Mouse (Mus musculus) embryonic fibroblast, embryonic 13.5 days (primary cell): ENCODE data around the gene Serpinb11. TPM values are rescaled to one million over a fixed set of nuclear protein-coding genes. Genes with fewer than 3 reads are reported as not detected.

Experiments
- H3K27ac ChIP-seq: 2 replicates; pipeline ENCODE4 v1.5.1; 2012; ENCODE audit warnings: low read length, control low read depth, inconsistent platforms; ENCODE audit not compliant: insufficient read depth
- H3K4me1 ChIP-seq: 2 replicates; pipeline ENCODE4 v1.6.1; 2011; ENCODE audit warnings: low read length; ENCODE audit not compliant: control insufficient read depth, insufficient read depth
- H3K4me3 ChIP-seq: 2 replicates; pipeline ENCODE4 v1.5.1; 2011; ENCODE audit warnings: mild to moderate bottlenecking, control low read depth, low read length; ENCODE audit not compliant: insufficient read depth
- CTCF ChIP-seq: IDR thresholded peaks from 2 replicates; pipeline ENCODE4 v1.5.1; 2011; ENCODE audit warnings: mild to moderate bottlenecking, control low read depth, low read length, moderate library complexity, borderline replicate concordance; ENCODE audit not compliant: insufficient read depth
- POLR2A ChIP-seq: IDR thresholded peaks from 2 replicates; pipeline ENCODE4 v1.6.1; 2011; ENCODE audit warnings: low read depth, mild to moderate bottlenecking, control low read depth, low read length, moderate library complexity
- polyA plus RNA-seq: library from polyadenylated mRNA; stranded (reverse); fragments of >200 nt; gene quantifications from 2 replicates; pipeline ENCODE4 v1.2.4, GENCODE M21; 2011; ENCODE audit warnings: low read depth; ENCODE audit not compliant: missing spikeins, insufficient read length

Gene Serpinb11
- polyA plus RNA-seq, 1 experiment, result not detected

- no peaks in the 10 kb centered on the region for H3K4me1 ChIP-seq
- TF ChIP-seq POLR2A (no peak), CTCF (no peak)
- no peak overlapping the region for H3K4me3 ChIP-seq
- no peak overlapping the region for H3K27ac ChIP-seq
Observed at GRCm38 (mm10) chr1:107382404-107382803, 21.4 kb downstream of the Serpinb11 start.

DNA sequence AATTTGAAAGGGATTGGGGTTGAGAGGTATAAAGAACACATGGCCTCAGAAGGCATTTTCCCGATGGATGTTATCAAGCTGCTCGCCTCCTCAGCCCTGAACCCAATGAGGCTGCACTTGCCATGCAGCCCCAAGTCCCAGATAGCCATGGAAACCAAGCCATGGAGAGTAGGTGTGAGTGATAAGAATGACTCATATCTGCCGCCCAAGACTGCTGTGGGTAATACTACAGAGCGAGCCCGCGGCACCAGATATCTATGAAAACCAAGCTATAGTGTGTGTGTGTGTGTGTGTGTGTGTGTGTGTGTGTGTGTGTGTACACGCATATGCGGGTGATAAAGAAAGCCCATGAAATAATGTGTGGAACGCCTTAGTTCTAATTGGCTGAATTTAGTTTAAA, 23.5 kb downstream of the Serpinb11 start:
- no peak overlapping the region for H3K4me3 ChIP-seq
- no peaks in the 10 kb centered on the region for H3K4me1 ChIP-seq
- no peak overlapping the region for H3K27ac ChIP-seq
- TF ChIP-seq POLR2A (no peak), CTCF (no peak)

GRCm38 (mm10) chr1:107389753-107390152, 28.8 kb downstream of the Serpinb11 start:
- H3K4me1 ChIP-seq, result no peaks in the 10 kb centered on the region
- no peak overlapping the region for H3K4me3 ChIP-seq
- TF ChIP-seq POLR2A (no peak), CTCF (no peak)
- no peak overlapping the region for H3K27ac ChIP-seq

DNA sequence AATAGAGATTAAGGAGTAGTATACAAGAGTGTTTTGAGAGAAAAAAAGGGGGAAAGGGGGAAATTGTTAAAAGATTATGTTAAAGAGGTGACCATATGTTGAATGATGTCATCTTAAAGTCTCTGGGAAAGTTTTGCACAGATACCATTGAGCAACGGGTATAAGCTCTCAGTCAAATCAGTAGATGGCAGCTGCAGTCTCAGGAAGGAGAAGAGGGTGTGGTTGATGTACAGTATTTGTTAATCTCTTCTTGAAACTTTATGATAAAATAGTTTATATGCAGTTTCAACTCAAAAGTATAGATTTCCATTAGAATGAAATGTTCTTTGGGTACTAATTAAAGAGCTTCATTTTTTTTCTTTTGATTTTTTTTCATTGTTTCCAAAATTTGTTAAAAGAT, 36.5 kb downstream of the Serpinb11 start:
- H3K4me1 ChIP-seq, result no peaks in the 10 kb centered on the region
- H3K27ac ChIP-seq, result no peak overlapping the region
- H3K4me3 ChIP-seq, result no peak overlapping the region
- TF ChIP-seq POLR2A, result no peak
- no peak for TF ChIP-seq CTCF

DNA sequence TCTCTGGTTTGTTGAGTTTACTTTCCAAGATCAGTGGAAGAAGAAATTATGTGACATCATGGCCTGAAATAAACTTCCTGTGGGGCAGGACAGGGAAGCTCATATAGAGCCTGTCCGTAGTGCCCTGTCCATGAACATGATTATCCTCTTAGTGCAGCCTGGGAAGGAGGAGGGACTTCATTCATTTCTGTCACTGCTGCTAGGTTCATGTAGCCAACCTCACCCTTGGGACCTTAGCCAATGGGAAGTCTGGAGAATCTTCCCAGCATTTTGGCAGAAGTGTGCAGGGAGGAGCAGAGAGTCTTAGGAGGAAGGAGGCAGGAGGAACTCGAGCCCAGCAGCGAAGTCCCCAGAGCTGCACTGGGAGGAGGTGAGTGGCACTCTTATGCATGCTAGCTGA, 38.4 kb downstream of the Serpinb11 start, which contains the start of gene Serpinb7:
Serpinb7 (plus strand) TSS at position 301 of the 400 bp plus-strand sequence.
- no peaks in the 10 kb centered on the region for H3K4me1 ChIP-seq
- no peak within 1 kb of the TSS for H3K27ac ChIP-seq
- TF ChIP-seq CTCF (no peak), POLR2A (no peak)
- no peak within 1 kb of the TSS for H3K4me3 ChIP-seq

- no peak for TF ChIP-seq CTCF
- TF ChIP-seq POLR2A, result no peak
- no peak overlapping the region for H3K27ac ChIP-seq
- no peak overlapping the region for H3K4me3 ChIP-seq
- no peaks in the 10 kb centered on the region for H3K4me1 ChIP-seq
Observed at GRCm38 (mm10) chr1:107402082-107402481, 41.1 kb downstream of the Serpinb11 start.

- no peak for TF ChIP-seq CTCF
- TF ChIP-seq POLR2A, result no peak
- Histone ChIP-seq H3K4me3 (no peak overlapping the region), H3K27ac (no peak overlapping the region), H3K4me1 (no peaks in the 10 kb centered on the region)
Observed at GRCm38 (mm10) chr1:107414650-107415049, 53.7 kb downstream of the Serpinb11 start.

DNA sequence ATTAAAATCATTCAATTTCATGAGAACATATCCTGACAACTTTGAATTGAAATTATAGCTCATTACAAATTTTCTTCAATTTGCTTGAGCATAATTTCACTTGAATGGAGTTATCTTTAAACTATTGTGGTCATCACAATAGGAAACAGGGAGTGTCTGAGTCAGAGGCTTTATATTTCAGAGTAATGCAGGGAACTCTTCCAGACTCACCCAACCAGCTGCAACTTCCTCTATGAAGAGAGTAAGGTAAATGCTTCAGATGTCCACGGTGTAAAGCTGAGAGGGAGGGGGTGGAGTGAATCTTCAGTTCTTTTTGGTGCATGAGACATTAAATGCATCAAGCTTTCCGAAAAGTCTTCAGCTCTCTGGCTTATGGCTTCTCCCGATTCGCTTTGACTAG, 61.5 kb downstream of the Serpinb11 start:
- no peaks in the 10 kb centered on the region for H3K4me1 ChIP-seq
- no peak overlapping the region for H3K27ac ChIP-seq
- no peak overlapping the region for H3K4me3 ChIP-seq
- TF ChIP-seq POLR2A (no peak), CTCF (no peak)

Other genes starting within 250 kb of the Serpinb11 start
- not detected in 2 replicates for gene Serpinb3b, start 82.8 kb upstream of the Serpinb11 start, polyA plus RNA-seq
- gene Serpinb3c, start 82.8 kb upstream of the Serpinb11 start, polyA plus RNA-seq, result not detected in 2 replicates
- not detected in 2 replicates for gene Serpinb7, start 38.5 kb downstream of the Serpinb11 start, polyA plus RNA-seq
- gene Serpinb2, start 150.2 kb downstream of the Serpinb11 start, polyA plus RNA-seq, result 0.26 and 1.2 TPM in 2 replicates
- gene Serpinb8, start 228.8 kb downstream of the Serpinb11 start, polyA plus RNA-seq, result 6.1 and 14.8 TPM in 2 replicates